ENCODE assay signal across 9 mouse cellular contexts in genomic region chr7:10480588-10481233, GRCm38 (mm10). TPM values are rescaled to one million over a fixed set of nuclear protein-coding genes. Genes with fewer than 3 reads are reported as not detected.
DNase-seq lines count a peak whose midpoint lies in the region; TF ChIP-seq lines count a peak whose summit lies in the region.
"Had no signal": no experiment of that assay in that cellular context is flagged by ENCODE, and none has a peak within 500 bp of the region (broad histone marks: within the 10 kb centered on the region; RNA-seq: fewer than 3 reads in every experiment).

No protein-coding gene starts in this region.

- H3K27ac ChIP-seq in gastrocnemius, adult 2 months = no peak overlapping the region

- peak overlapping the region; percentile 21 for H3K4me3 ChIP-seq in gastrocnemius, adult 2 months
- H3K4me3 ChIP-seq: myocyte had no signal

- intact Hi-C loops in gastrocnemius, adult 2 months (cut with DNase I) = no loop called here
- intact Hi-C loops in gastrocnemius, postnatal 36 days (cut with DNase I) = no loop called here
- intact Hi-C loops in left cerebral cortex, postnatal 25 days (cut with DNase I) = no loop called here

- no peak for TF ChIP-seq CTCF in gastrocnemius, adult 2 months (IDR thresholded peaks at IDR 0.05)

- DNase-seq in gastrocnemius, adult 2 months = no peak
- DNase-seq in gastrocnemius, postnatal 36 days = no peak
- peak; percentile 57 to 61 for DNase-seq in cerebellum, postnatal 14 days
- DNase-seq in frontal cortex, postnatal 36 days (ENCODE audit: low spot score in 2 of 2) = peak; percentile 54 to 74
- DNase-seq in left cerebral cortex, postnatal 25 days (ENCODE audit: low spot score in 2 of 2) = peak; percentile 42 to 54
- DNase-seq in right cerebral cortex, postnatal 14 days = peak; percentile 29
- no peak for DNase-seq in ovary, adult 18-20 months (ENCODE audit: low spot score)
- DNase-seq in spleen, postnatal 4 days (ENCODE audit: low spot score in 2 of 2) = no peak

RNA-seq across cellular contexts. Expression of gene Zik1, which starts 14.5 kb away (rescaled TPM):
- 1 to 10 TPM; 1.2 to 1.4 TPM for total RNA-seq in gastrocnemius, adult 2 months (2021)
- 1 to 10 TPM in 1 of 2 experiments, under 1 TPM in 1; 0.94 to 1.1 TPM for total RNA-seq in gastrocnemius, postnatal 36 days (2021)
- total RNA-seq in left cerebral cortex, postnatal 25 days (2021) = 10 to 100 TPM; 16.3 to 17.7 TPM

RNA-seq across cellular contexts. Expression of gene Vmn1r67, which starts 37.6 kb away (rescaled TPM):
- not detected for total RNA-seq in gastrocnemius, adult 2 months (2021)
- total RNA-seq in gastrocnemius, postnatal 36 days (2021) = not detected
- total RNA-seq in left cerebral cortex, postnatal 25 days (2021) = not detected

Comparison
In these comparisons a context has a peak if more than half of its experiments do, and no peak if none do; other contexts are left out.
1. DNase-seq: peak in cerebellum, postnatal 14 days (2 of 2), frontal cortex, postnatal 36 days (2 of 2), left cerebral cortex, postnatal 25 days (2 of 2) and right cerebral cortex, postnatal 14 days (single experiment); none in gastrocnemius, adult 2 months (single experiment), gastrocnemius, postnatal 36 days (0 of 2), ovary, adult 18-20 months (single experiment) and spleen, postnatal 4 days (0 of 2).
2. RNA of gene Zik1, which starts 14.5 kb away (total RNA-seq): 16.3 to 17.7 TPM in left cerebral cortex, postnatal 25 days; 1.2 to 1.4 TPM in gastrocnemius, adult 2 months and 0.94 to 1.1 TPM in gastrocnemius, postnatal 36 days; every median in the first group is over 4 times any median in the second.